ENCODE assay signal across 8 mouse cellular contexts in the genomic region with DNA sequence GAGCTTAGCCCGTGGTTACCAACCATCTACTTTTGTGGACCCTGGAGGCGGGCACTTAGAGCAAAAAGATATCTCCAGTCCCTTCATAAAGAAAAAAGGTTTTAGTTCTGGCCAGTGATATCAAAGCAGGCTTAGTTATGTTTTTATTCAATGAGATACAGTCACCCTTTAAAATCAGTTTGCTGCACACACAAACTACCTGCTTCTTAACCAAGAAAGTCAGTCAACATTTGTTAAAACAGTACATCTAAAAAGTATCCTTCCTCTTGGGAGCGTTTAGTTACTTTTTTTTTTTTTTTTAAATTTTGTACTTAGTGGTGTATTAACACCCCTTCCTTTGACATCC. TPM values are rescaled to one million over a fixed set of nuclear protein-coding genes. Genes with fewer than 3 reads are reported as not detected.
DNase-seq lines count a peak whose midpoint lies in the region; ATAC-seq and TF ChIP-seq lines count a peak whose summit lies in the region.

No protein-coding gene starts in this region.

- H3K36me3 ChIP-seq in heart, embryonic 16.5 days (ENCODE audit: control insufficient read depth, insufficient read depth) = no peaks in the 10 kb centered on the region
- peaks cover 0 to 28% of the 10 kb centered on the region in 2 experiments; a peak in 3 of 4 replicates for H3K36me3 ChIP-seq in MEL (ENCODE audit: control insufficient read depth in 1 of 2, insufficient read depth in 2 of 2, low read length in 2 of 2)
- H3K36me3 ChIP-seq in hindbrain, embryonic 12.5 days = no peaks in the 10 kb centered on the region
- H3K36me3 ChIP-seq in midbrain, embryonic 12.5 days = no peaks in the 10 kb centered on the region

- H3K79me2 ChIP-seq in MEL (ENCODE audit: control insufficient read depth, insufficient read depth, low read length, poor library complexity) = peaks cover 37% of the 10 kb centered on the region

- TF ChIP-seq CTCF in MEL (IDR thresholded peaks at IDR 0.05 in 2 of 3, conservative IDR thresholded peaks at IDR 0.05 in 1 of 3; ENCODE audit: control insufficient read depth in 1 of 3, insufficient read depth in 1 of 3, low read depth in 2 of 3, low read length in 3 of 3, poor library complexity in 1 of 3, severe bottlenecking in 1 of 3) = no peak

- H3K4me3 ChIP-seq in heart, embryonic 16.5 days (ENCODE audit: low read length) = peak overlapping the region; percentile 87
- H3K4me3 ChIP-seq in MEL (ENCODE audit: control insufficient read depth in 1 of 2, insufficient read depth in 1 of 2, low read depth in 2 of 2, low read length in 2 of 2) = peak overlapping the region; percentile 82 to 83
- H3K4me3 ChIP-seq in hindbrain, embryonic 12.5 days = peak overlapping the region; percentile 98
- H3K4me3 ChIP-seq in midbrain, embryonic 12.5 days = peak overlapping the region; percentile 99

- 8% methylated on average over 3 of the region's 3 CpGs for WGBS in heart, embryonic 16.5 days
- 14% methylated on average over 3 of the region's 3 CpGs for WGBS in hindbrain, embryonic 12.5 days
- WGBS in midbrain, embryonic 12.5 days = 9% methylated on average over 3 of the region's 3 CpGs

- H3K9ac ChIP-seq in heart, embryonic 16.5 days (ENCODE audit: low read length) = peak overlapping the region; percentile 99
- H3K9ac ChIP-seq in MEL (ENCODE audit: control insufficient read depth, low read depth, low read length, poor library complexity, severe bottlenecking) = peak overlapping the region; percentile 99
- peak overlapping the region; percentile 100 for H3K9ac ChIP-seq in hindbrain, embryonic 12.5 days
- peak overlapping the region; percentile 100 for H3K9ac ChIP-seq in midbrain, embryonic 12.5 days (replicated peaks)

- H3K27ac ChIP-seq in heart, embryonic 16.5 days (ENCODE audit: low read length) = peak overlapping the region; percentile 100
- peak overlapping the region; percentile 94 for H3K27ac ChIP-seq in MEL (ENCODE audit: control insufficient read depth, low read depth, low read length)
- H3K27ac ChIP-seq in hindbrain, embryonic 12.5 days = peak overlapping the region; percentile 100
- H3K27ac ChIP-seq in midbrain, embryonic 12.5 days (replicated peaks) = peak overlapping the region; percentile 100

- no peak for TF ChIP-seq RAD21 in MEL (IDR thresholded peaks at IDR 0.05; ENCODE audit: low read depth, low read length)

- no peaks in the 10 kb centered on the region for H3K27me3 ChIP-seq in heart, embryonic 16.5 days (ENCODE audit: control insufficient read depth, insufficient read depth, low read length)
- no peaks in the 10 kb centered on the region for H3K27me3 ChIP-seq in MEL (ENCODE audit: control insufficient read depth in 1 of 2, insufficient read depth in 2 of 2, low read length in 2 of 2)
- no peaks in the 10 kb centered on the region for H3K27me3 ChIP-seq in hindbrain, embryonic 12.5 days
- H3K27me3 ChIP-seq in midbrain, embryonic 12.5 days = no peaks in the 10 kb centered on the region

- TF ChIP-seq POLR2A in MEL (IDR thresholded peaks at IDR 0.05; ENCODE audit: control insufficient read depth in 1 of 2, insufficient read depth in 1 of 2, low read depth in 1 of 2, low read length in 2 of 2, poor library complexity in 1 of 2) = no peak

- ATAC-seq in heart, embryonic 16.5 days (replicated peaks; ENCODE audit: extremely low read depth, insufficient read depth, low FRiP score) = no peak
- no peak for ATAC-seq in hindbrain, embryonic 12.5 days (ENCODE audit: low FRiP score)
- ATAC-seq in midbrain, embryonic 12.5 days (ENCODE audit: low FRiP score, low read depth) = no peak
- no peak for ATAC-seq in inflammation-experienced regulatory T-cells, adult 6 months

- TF ChIP-seq EP300 in MEL (IDR thresholded peaks at IDR 0.05; ENCODE audit: low read depth in 1 of 2, low read length in 2 of 2) = no peak

- H3K4me2 ChIP-seq in heart, embryonic 16.5 days (ENCODE audit: low read depth, low read length) = peak overlapping the region; percentile 68
- H3K4me2 ChIP-seq in hindbrain, embryonic 12.5 days (replicated peaks) = peak overlapping the region; percentile 48
- H3K4me2 ChIP-seq in midbrain, embryonic 12.5 days (replicated peaks) = peak overlapping the region; percentile 65

- intact Hi-C loops in gastrocnemius, postnatal 36 days (cut with DNase I) = loop anchor here (5.0 kb wide), 1 partner anchor 66 kb away; no protein-coding TSS in a partner anchor

- H3K4me1 ChIP-seq in heart, embryonic 16.5 days (ENCODE audit: control insufficient read depth, insufficient read depth, low read length) = peaks cover 11% of the 10 kb centered on the region
- H3K4me1 ChIP-seq in MEL (ENCODE audit: control insufficient read depth in 1 of 2, insufficient read depth in 2 of 2, low read length in 2 of 2) = peaks cover 4 to 8% of the 10 kb centered on the region in 2 experiments
- peaks cover 17% of the 10 kb centered on the region for H3K4me1 ChIP-seq in hindbrain, embryonic 12.5 days
- H3K4me1 ChIP-seq in midbrain, embryonic 12.5 days = peaks cover 22% of the 10 kb centered on the region

- 0 out of 2 replicates have a peak, but pooled peaks cover 2% of the 10 kb centered on the region for H3K9me3 ChIP-seq in heart, embryonic 16.5 days (replicated peaks; ENCODE audit: control insufficient read depth, low read length)
- H3K9me3 ChIP-seq in MEL (replicated peaks; ENCODE audit: insufficient read depth, low read length) = no peaks in the 10 kb centered on the region
- H3K9me3 ChIP-seq in hindbrain, embryonic 12.5 days (replicated peaks) = no peaks in the 10 kb centered on the region
- no peaks in the 10 kb centered on the region for H3K9me3 ChIP-seq in midbrain, embryonic 12.5 days

- no peak for DNase-seq in heart, adult 8-10 months (ENCODE audit: low spot score)
- no peak for DNase-seq in MEL (ENCODE audit: low read depth, low spot score)
- no peak for DNase-seq in urinary bladder, postnatal 14 days (ENCODE audit: low spot score)
- DNase-seq in gastrocnemius, postnatal 36 days = no peak

TF ChIP-seq in MEL, 35 proteins besides CTCF, POLR2A, EP300 and RAD21:
- TF ChIP-seq SIN3A (IDR thresholded peaks at IDR 0.05; ENCODE audit: low read length) (no peak), MXI1 (IDR thresholded peaks at IDR 0.05; ENCODE audit: low read depth, low read length) (peak; percentile 31; the same call in 1 of the 2 replicates), MYC (IDR thresholded peaks at IDR 0.05; ENCODE audit: low read depth, low read length) (no peak), MYB (IDR thresholded peaks at IDR 0.05; ENCODE audit: low read depth, low read length) (no peak), NELFE (IDR thresholded peaks at IDR 0.05; ENCODE audit: low read depth, low read length) (no peak), JUND (IDR thresholded peaks at IDR 0.05; ENCODE audit: low read depth, low read length) (no peak), CHD1 (IDR thresholded peaks at IDR 0.05; ENCODE audit: low read depth, low read length) (peak; percentile 83; the same call in 1 of the 2 replicates), ZNF384 (IDR thresholded peaks at IDR 0.05; ENCODE audit: low read depth, low read length) (peak; percentile 74), UBTF (IDR thresholded peaks at IDR 0.05; ENCODE audit: borderline replicate concordance, insufficient read depth, low read depth, low read length) (no peak)
TF ChIP-seq in MEL: peak in this region for 3.

RNA-seq across cellular contexts. Expression of a gene that starts 0.8 kb away (rescaled TPM):
- 34.8 and 37.5 TPM in 2 replicates for polyA plus RNA-seq in heart, embryonic 16.5 days (2015; fragmentation: Nextera tagmentation; extraction: Ambion mirVana)
- 10 to 100 TPM; 31.0 to 34.0 (median 32.0) TPM for total RNA-seq in heart, adult 8-10 months (2022)
- total RNA-seq in MEL (2012; rRNA removed) = 34.9 and 36.1 TPM in 2 replicates
- 100 to 1,000 TPM in 1 of 2 experiments, 10 to 100 TPM in 1; 27.8 to 299 TPM for polyA plus RNA-seq in MEL (2012; ENCODE audit: insufficient read depth in 1 of 2, insufficient read length in 2 of 2, low read depth in 1 of 2, low replicate concordance in 2 of 2, missing spikeins in 1 of 2)
- 66.3 and 69.0 TPM in 2 replicates for polyA plus RNA-seq in hindbrain, embryonic 12.5 days (2016; fragmentation: Nextera tagmentation; extraction: Ambion mirVana)
- polyA plus RNA-seq in midbrain, embryonic 12.5 days (2016; fragmentation: Nextera tagmentation; extraction: Ambion mirVana) = 70.8 and 75.9 TPM in 2 replicates
- 10 to 100 TPM; 48.5 to 64.8 (median 62.2) TPM for polyA plus RNA-seq in inflammation-experienced regulatory T-cells, adult 6 months (2017; shearing (Covaris generic))
- 10 to 100 TPM; 19.7 to 21.1 TPM for total RNA-seq in gastrocnemius, postnatal 36 days (2021)

RNA-seq across cellular contexts. Expression of a gene that starts 5.5 kb away (rescaled TPM):
- polyA plus RNA-seq in heart, embryonic 16.5 days (2015; fragmentation: Nextera tagmentation; extraction: Ambion mirVana) = not detected in 2 replicates
- total RNA-seq in heart, adult 8-10 months (2022) = not detected
- not detected in 2 replicates for total RNA-seq in MEL (2012; rRNA removed)
- not detected for polyA plus RNA-seq in MEL (2012; ENCODE audit: insufficient read depth in 1 of 2, insufficient read length in 2 of 2, low read depth in 1 of 2, low replicate concordance in 2 of 2, missing spikeins in 1 of 2)
- not detected in 2 replicates for polyA plus RNA-seq in hindbrain, embryonic 12.5 days (2016; fragmentation: Nextera tagmentation; extraction: Ambion mirVana)
- not detected in 2 replicates for polyA plus RNA-seq in midbrain, embryonic 12.5 days (2016; fragmentation: Nextera tagmentation; extraction: Ambion mirVana)
- polyA plus RNA-seq in inflammation-experienced regulatory T-cells, adult 6 months (2017; shearing (Covaris generic)) = not detected
- not detected for total RNA-seq in gastrocnemius, postnatal 36 days (2021)
